Mouse (Mus musculus): ENCODE measurements around the gene Olfr54.
"Not testable (repeated sequence)": the region's sequence is repeated elsewhere in the genome, so short reads cannot be mapped to it uniquely, and the experiment has no call there.

GRCm38 (mm10) chr11:51034141-51034540 lies 20.1 kb downstream of the Olfr54 start:
- not testable (repeated sequence) for TF ChIP-seq ZKSCAN1 (IDR thresholded peaks at IDR 0.05; ENCODE audit: borderline replicate concordance, low read depth, low read length); SMC3 (IDR thresholded peaks at IDR 0.05; ENCODE audit: low read depth, low read length); POLR2A (IDR thresholded peaks at IDR 0.05; ENCODE audit: low read depth, low read length); CTCF (conservative IDR thresholded peaks at IDR 0.05 in 1 of 2, IDR thresholded peaks at IDR 0.05 in 1 of 2; ENCODE audit: low read depth in 2 of 2, low read length in 2 of 2); MAX (IDR thresholded peaks at IDR 0.05; ENCODE audit: low read length); ZNF384 (IDR thresholded peaks at IDR 0.05; ENCODE audit: low read depth, low read length); ETS1 (conservative IDR thresholded peaks at IDR 0.05; ENCODE audit: low read depth, low read length); KAT2A (IDR thresholded peaks at IDR 0.05; ENCODE audit: insufficient replicate concordance, low read length); ZC3H11A (IDR thresholded peaks at IDR 0.05; ENCODE audit: low read depth, low read length); JUN (IDR thresholded peaks at IDR 0.05; ENCODE audit: insufficient read depth, low read depth, low read length); TCF12 (IDR thresholded peaks at IDR 0.05; ENCODE audit: low read depth, low read length); EP300 (IDR thresholded peaks at IDR 0.05; ENCODE audit: low read length); RAD21 (IDR thresholded peaks at IDR 0.05; ENCODE audit: low read depth, low read length)
